Mouse (Mus musculus) retina, postnatal 1 day (tissue): Measurements from ENCODE around the gene Agbl3.
A peak's percentile ranks its signal among the peaks of the same experiment; 100 is the strongest.

Source experiments
- DNase-seq: peaks from one replicate; pipeline ENCODE4 v3.0.0-alpha.2; 2012

Gene Agbl3

GRCm38 (mm10) chr6:34780231-34780942, at the start of gene Agbl3:
TSS of gene Agbl3 (plus strand) at chr6:34780432.
- peak; percentile 98 for DNase-seq

- DNase-seq, result no peak
These were observed 49.2 kb upstream of the Agbl3 start for GRCm38 (mm10) chr6:34731007-34731406.

- DNase-seq, result no peak
These were observed 48.7 kb upstream of the Agbl3 start for GRCm38 (mm10) chr6:34731529-34731928.

DNA sequence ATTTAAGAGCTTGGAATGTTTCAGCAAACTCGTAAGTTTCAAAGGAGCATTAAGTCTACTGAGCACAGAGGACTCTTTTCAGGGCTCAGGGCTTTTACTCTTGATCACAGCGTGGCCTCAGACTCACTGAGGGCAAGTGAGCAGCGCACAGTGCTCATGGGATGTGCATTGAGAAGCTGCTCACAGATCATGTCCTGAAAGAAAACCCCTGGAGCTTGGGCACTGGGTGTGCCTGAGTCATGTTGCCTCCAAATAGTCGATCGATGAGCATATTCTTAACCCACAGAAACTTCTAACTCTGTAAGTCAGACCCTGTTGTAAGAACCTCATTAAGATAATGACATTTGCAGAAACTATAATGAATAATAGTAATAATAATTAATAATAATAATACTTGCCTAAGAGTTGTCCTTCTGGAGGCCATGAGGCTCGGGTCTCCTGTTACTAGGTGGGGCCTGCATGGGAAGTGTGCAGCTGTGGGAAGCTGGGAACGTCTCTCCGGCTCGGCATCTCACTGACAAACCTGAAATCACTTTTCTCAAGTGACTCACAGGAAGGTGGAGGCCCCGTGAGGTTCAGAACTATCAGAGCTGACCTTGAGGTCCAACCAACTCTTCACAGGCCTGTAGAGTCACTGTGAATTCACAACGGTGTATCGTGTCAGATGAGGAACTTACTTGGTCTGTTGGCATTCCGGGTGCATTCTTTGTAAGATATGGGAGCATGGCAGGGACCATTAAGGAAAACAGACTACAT, 45.1 kb upstream of the Agbl3 start:
- no peak for DNase-seq

DNA sequence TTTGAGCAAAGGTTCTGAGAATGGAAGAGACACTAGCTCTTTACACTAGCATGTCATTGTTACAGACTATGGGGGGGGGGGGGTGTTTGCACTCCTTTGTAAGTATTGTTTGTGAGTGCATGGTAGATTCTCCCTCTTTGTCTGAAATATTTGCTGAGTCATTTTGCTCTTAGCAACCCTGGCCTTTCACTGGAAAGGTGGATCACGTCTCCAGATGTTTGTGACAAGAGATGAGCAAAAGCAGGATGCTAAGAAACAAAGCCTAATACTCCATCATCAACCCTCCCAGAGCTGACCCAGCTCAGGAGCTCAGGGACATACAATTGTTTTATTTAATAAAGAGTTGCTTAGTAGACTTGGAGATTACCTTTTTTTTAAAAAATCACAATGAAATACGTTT, 43.3 kb upstream of the Agbl3 start:
- no peak for DNase-seq

- DNase-seq, result no peak
These were observed 36.3 kb upstream of the Agbl3 start for GRCm38 (mm10) chr6:34743946-34744345.

DNA sequence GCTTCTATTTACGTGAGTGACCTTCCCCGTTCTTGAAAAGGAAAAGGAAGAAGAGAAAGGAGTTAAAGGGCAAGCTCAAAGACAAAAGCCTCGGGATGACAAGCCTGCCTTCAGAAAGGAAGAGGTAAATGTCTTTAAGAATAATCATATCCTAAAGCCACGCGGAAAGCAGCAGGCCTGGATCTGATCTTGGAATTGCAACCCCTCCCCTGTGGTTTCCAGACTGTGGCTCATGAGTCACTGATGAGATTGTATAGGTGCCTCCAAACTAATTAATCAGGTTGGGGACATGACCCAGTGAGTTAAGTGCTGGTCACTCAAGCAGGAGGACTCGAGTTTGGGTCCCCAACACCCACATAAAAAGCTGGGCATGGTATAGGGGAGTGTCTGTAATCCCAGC, 32.4 kb upstream of the Agbl3 start:
- no peak for DNase-seq

DNA sequence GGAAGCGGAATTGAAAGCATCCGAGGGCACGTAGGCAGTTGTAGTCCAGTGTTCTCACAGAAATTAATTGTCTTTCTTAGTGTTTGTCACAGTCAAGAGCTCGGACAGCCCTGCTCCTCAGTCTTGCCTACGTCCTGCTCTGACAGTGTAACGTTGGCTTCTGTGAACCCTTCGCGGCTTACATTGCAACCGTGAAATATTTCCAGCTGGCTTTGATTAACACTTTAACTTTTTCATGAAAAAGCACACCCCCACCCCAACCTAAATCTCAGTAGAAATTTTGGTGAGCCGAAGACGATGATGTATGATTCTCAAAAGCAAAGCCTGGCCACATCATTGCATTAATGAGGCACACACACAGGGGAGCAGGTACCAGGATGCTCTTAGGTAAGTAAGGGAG, 31.7 kb upstream of the Agbl3 start:
- no peak for DNase-seq

GRCm38 (mm10) chr6:34749526-34749925, 30.7 kb upstream of the Agbl3 start:
- DNase-seq, result no peak

GRCm38 (mm10) chr6:34750487-34751120, 29.6 kb upstream of the Agbl3 start:
- no peak for DNase-seq

- DNase-seq, result no peak
These were observed 28.6 kb upstream of the Agbl3 start for GRCm38 (mm10) chr6:34751625-34752024.

GRCm38 (mm10) chr6:34754448-34754847, 25.8 kb upstream of the Agbl3 start:
- peak; percentile 80 for DNase-seq

DNA sequence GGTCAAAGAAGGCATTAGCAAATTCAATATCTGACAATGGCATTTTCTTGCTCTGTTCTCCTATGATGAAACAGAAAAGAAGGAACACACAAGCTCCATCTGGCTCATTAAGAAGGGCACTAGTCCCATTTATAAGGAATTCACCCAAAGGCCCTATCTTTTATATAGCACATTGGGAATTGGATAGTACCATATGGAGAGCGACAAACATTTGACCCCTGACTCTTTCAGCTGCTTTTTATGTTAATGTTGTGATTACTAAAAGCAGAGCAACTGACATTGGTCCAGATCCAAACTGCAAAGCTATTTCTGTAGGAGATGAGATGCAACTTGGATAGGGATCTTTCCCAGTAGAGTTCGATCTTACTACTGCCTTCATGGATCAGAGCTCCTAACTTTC, 21.9 kb upstream of the Agbl3 start:
- DNase-seq, result no peak

GRCm38 (mm10) chr6:34760023-34760422, 20.2 kb upstream of the Agbl3 start:
- DNase-seq, result peak; percentile 65

DNA sequence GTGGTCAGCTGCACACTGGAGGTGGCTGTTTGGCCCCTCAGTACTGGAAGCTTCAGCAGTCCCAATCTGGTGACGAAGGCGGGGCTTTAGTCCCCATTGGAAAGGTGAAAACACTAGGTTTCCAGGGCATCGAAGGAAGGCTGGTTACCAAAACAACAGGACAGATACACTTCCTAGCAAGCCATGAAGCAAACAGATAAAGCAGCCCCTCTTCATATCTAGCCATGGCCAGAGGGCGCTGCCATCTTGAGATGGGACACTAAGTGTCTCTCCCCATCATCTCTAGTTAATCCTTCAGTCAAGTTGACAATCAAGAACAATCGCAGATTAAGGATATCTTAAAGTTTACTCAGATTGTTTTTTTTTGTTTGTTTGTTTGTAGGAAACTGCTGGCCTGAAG, 14.5 kb upstream of the Agbl3 start:
- no peak for DNase-seq

GRCm38 (mm10) chr6:34769984-34770383, 10.2 kb upstream of the Agbl3 start:
- no peak for DNase-seq

DNA sequence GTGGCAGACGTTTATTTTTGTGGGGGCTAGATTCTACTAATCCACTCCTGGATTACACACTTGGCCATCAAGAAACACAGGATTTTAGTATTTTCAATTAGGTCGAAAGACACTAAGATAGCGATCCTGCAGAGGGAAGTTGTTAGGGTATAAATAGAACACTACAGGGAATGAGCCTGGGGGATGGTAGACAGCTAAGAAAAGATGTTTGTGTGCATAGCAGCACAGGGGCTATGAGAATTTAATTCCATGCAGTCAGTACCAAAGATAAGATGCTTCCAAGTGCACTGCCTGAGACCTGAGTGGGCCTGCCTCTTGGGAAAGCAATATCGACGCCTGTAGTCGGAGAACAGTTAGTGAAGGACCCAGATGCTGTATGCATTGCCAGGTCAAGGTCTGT, 9.7 kb upstream of the Agbl3 start:
- DNase-seq, result no peak

DNA sequence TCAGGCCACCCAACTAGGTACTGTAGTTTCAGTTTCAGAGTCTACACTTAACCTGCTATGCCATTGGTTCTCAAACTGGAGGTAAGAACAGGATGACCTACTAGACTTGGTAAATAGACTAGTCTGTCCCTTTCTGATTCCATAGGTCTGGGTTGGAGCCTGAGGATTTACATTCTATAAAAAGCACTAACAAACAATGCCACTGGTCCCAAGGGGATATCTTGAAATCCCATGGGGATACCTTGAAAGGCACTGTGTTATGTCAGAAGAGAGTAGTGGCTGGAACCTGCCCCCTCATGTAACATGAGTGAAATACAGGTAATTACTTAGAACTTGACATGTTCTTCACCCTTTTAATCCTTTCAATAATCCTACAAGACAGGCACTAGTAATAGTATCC, 3.8 kb upstream of the Agbl3 start:
- no peak for DNase-seq

DNA sequence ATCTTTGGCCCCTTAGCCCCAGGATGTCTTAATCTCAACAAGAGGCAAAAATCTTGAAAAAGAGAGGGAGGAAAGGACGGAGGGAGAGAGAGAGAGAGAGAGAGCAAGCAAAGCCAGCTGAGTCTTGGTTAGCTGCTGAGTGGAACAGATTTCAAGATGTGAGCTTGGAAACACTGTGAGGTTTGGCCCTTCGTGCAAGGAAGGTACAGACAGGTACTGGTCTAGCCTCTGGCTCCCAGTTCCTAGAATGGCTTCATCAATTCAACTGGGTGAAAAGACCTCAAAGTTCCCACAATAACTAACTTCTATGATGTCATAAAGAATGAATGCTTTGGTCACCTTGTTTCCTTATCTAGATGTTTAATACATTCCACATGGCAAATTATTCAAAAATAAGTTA, 3.1 kb upstream of the Agbl3 start:
- no peak for DNase-seq

GRCm38 (mm10) chr6:34777981-34778668, 2.1 kb upstream of the Agbl3 start:
- no peak for DNase-seq

- no peak for DNase-seq
These were observed 684 bp downstream of the Agbl3 start for GRCm38 (mm10) chr6:34780943-34781289.

- no peak for DNase-seq
These were observed 2.3 kb downstream of the Agbl3 start for GRCm38 (mm10) chr6:34782493-34782892.

DNA sequence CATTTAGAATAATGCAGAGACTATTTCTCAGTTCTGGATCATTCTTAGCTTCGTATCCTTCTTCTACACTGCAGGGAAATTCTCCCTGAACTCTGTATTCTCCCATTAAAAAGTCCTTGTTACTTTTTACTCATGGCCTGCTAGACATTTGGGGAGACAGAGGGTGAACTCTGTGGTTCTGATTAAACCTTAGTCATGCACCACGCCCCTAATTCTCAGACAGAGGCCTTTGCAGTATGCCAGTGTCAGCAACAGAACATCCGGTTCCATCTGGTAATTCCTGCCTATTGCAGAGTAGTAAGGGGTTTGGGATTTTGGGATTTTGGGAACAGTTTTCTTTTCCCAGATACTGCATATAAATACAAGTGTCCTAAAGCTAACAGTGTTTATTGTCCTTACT, 16.6 kb downstream of the Agbl3 start:
- DNase-seq, result no peak

DNA sequence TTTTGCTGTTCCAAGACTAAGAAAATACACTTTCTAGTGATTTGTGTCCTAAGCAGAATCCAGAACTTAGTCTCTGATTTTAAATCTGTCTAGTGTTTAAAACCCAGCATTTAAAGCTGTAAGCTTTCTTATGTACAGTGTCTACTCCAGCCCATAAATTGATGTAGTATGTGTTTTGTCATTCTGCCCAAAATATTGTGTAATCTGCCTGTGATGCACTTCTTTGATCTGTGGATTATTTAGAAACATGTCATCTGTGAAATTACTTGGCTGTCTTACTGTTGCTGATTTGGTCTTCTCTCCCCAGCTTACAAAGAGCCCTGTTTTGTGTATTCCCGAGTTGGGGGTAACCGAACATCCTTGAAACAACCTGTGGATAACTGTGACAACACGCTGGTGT, 17.7 kb downstream of the Agbl3 start:
- DNase-seq, result no peak
